Mouse (Mus musculus) E14TG2a.4 (cell line): Measurements from ENCODE around the gene Duox1.

Source experiments
- CTCF ChIP-seq: conservative IDR thresholded peaks from 2 replicates; pipeline ENCODE4 v1.5.1; 2014; ENCODE audit warnings: low read length
- NANOG ChIP-seq: IDR thresholded peaks from 2 replicates; pipeline ENCODE4 v1.6.1; 2014; ENCODE audit warnings: borderline replicate concordance, low read length, mixed read lengths

DNA sequence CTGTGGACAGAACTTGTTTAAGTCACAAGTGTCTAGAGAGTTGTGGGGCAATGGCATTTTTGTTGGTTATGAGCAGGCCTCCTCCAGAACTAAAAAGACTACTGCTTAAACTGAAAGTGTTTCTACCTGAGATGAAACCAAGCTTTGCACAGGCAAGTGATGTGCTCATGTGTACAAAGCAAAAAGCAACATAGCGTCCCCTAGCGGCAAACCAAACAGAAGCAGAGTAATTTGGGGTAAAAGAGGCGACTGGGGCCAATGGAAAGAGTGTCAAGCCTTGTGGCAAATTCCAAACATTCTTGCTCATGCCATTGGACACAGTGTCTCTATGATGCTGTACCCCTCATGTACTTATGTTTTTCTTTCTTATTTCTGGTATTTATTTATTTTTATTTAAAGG is 69.6 kb downstream of the Duox1 start:
- TF ChIP-seq CTCF (no peak), NANOG (no peak)
